Mouse (Mus musculus) ovary, adult 2 months (tissue): Measurements from ENCODE around the gene Fgfbp1. TPM values are rescaled to one million over a fixed set of nuclear protein-coding genes. Genes with fewer than 3 reads are reported as not detected.

Experiments used
- polyA plus RNA-seq: library from polyadenylated mRNA; depleted of rRNA; stranded (reverse); fragments of >200 nt; gene quantifications from 2 replicates; pipeline ENCODE4 v1.2.3, GENCODE M21; 2012; rRNA removed

Fgfbp1 gene
- not detected in 2 replicates for polyA plus RNA-seq

GRCm38 (mm10) chr5:43981620-43982019, at the start of gene Fgfbp1:
Gene Fgfbp1 (minus strand): TSS chr5:43981779.

Other genes starting within 250 kb of the Fgfbp1 start
- gene Bst1, start 162.9 kb downstream of the Fgfbp1 start, polyA plus RNA-seq, result 0.63 and 1.4 TPM in 2 replicates
- gene Fbxl5, start 160.1 kb downstream of the Fgfbp1 start, polyA plus RNA-seq, result 18.2 and 19.0 TPM in 2 replicates
- 6.4 and 6.5 TPM in 2 replicates for gene Cd38, start 113.2 kb downstream of the Fgfbp1 start, polyA plus RNA-seq
- gene Gm7879, start 68.6 kb downstream of the Fgfbp1 start, polyA plus RNA-seq, result not detected in 2 replicates
- gene Prom1, start 120.3 kb upstream of the Fgfbp1 start, polyA plus RNA-seq, result 3.9 and 6.1 TPM in 2 replicates
- 31.3 and 38.2 TPM in 2 replicates for gene Tapt1, start 244.8 kb upstream of the Fgfbp1 start, polyA plus RNA-seq